8 mouse cellular contexts compared by ENCODE assay signal in the genomic region with DNA sequence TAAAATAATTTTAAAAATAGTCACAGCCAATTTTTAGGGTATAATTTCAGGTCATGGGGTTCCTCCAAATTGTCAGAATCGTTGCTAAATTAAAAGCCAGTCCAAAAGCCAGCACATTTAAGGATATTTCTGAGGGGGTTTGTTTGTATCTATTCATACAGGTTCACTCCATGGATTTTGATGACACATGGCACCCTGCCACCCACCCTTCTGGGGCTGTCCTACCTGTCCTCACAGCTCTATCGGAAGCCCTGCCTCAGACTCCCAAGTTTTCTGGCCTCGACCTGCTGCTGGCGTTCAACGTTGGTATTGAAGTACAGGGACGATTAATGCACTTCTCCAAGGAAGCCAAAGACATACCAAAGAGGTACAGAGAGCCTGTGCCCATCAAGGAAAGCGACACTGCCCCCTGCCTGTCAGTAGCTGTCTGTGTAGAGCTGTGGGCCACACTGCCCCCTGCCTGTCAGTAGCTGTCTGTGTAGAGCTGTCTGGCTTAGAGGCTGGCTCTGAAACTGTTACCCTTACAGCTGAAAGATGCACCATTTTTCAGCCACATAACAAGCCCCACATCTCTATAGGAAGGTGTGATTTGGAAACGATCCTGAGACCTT. TPM values are rescaled to one million over a fixed set of nuclear protein-coding genes. Genes with fewer than 3 reads are reported as not detected.
DNase-seq lines count a peak whose midpoint lies in the region; ATAC-seq lines count a peak whose summit lies in the region.

No protein-coding gene starts in this region.

- no peaks in the 10 kb centered on the region for H3K9me3 ChIP-seq in intestine, embryonic 14.5 days (ENCODE audit: control insufficient read depth, low read length)

- intact Hi-C loops in left cerebral cortex, postnatal 10 days (cut with DNase I) = loop anchor here (5.0 kb wide), 1 partner anchor 39 kb away; no protein-coding TSS in a partner anchor

- H3K27me3 ChIP-seq in intestine, embryonic 14.5 days (replicated peaks; ENCODE audit: control insufficient read depth, insufficient read depth, low read length) = no peaks in the 10 kb centered on the region

- H3K36me3 ChIP-seq in intestine, embryonic 14.5 days (ENCODE audit: control insufficient read depth, insufficient read depth, low read length) = no peaks in the 10 kb centered on the region

- no peak overlapping the region for H3K4me2 ChIP-seq in intestine, embryonic 14.5 days (ENCODE audit: low read length)

- ATAC-seq in activated CD4-positive, CD25-positive, alpha-beta regulatory T cell, adult 4 months = peak; percentile 89
- ATAC-seq in common myeloid progenitor, adult 5-6 weeks (replicated peaks; ENCODE audit: low read depth, poor library complexity, severe bottlenecking) = peak; percentile 85
- ATAC-seq in intestine, embryonic 14.5 days (replicated peaks; ENCODE audit: low FRiP score, low TSS enrichment, low read depth) = peak; percentile 75; the same call in 1 of the 2 replicates
- peak; percentile 93 for ATAC-seq in megakaryocyte-erythroid progenitor cell, adult 5-6 weeks (replicated peaks; ENCODE audit: low FRiP score, low TSS enrichment, poor library complexity, severe bottlenecking)

- H3K27ac ChIP-seq in intestine, embryonic 14.5 days (ENCODE audit: low read depth) = no peak overlapping the region

- H3K9ac ChIP-seq in intestine, embryonic 14.5 days (ENCODE audit: low read length) = no peak overlapping the region

- WGBS in intestine, embryonic 14.5 days = 36% methylated on average over 8 of the region's 8 CpGs

- H3K4me3 ChIP-seq in intestine, embryonic 14.5 days (ENCODE audit: low read depth, low read length) = no peak overlapping the region

- H3K4me1 ChIP-seq in intestine, embryonic 14.5 days (replicated peaks; ENCODE audit: control insufficient read depth, insufficient read depth, low read length) = no peaks in the 10 kb centered on the region

- DNase-seq in gastrocnemius, postnatal 10 days = peak; percentile 79
- peak; percentile 73 for DNase-seq in intestine, embryonic 14.5 days (ENCODE audit: low spot score)
- peak; percentile 33 to 82 for DNase-seq in left cerebral cortex, postnatal 10 days (ENCODE audit: extremely low spot score in 1 of 2, low spot score in 2 of 2)
- DNase-seq in right cerebral cortex, postnatal 36 days (ENCODE audit: low spot score in 2 of 2) = peak; percentile 56 to 65
- DNase-seq in yolk sac, embryonic 10.5 days (ENCODE audit: low spot score) = peak; percentile 38

RNA-seq across cellular contexts. Expression of a gene that starts 4.5 kb away (rescaled TPM):
- polyA plus RNA-seq in activated CD4-positive, CD25-positive, alpha-beta regulatory T cell, adult 4 months (2017; shearing (Covaris generic)) = not detected
- total RNA-seq in common myeloid progenitor, adult 5-6 weeks (2017) = 0.05 TPM in 1 of 2 replicates, not detected in the other
- not detected for total RNA-seq in gastrocnemius, postnatal 10 days (2021)
- not detected in 2 replicates for polyA plus RNA-seq in intestine, embryonic 14.5 days (2014; fragmentation: Nextera tagmentation; extraction: Ambion mirVana)
- not detected for total RNA-seq in left cerebral cortex, postnatal 10 days (2021)
- total RNA-seq in megakaryocyte-erythroid progenitor cell, adult 5-6 weeks (2014; fragmentation: Nextera tagmentation) = not detected in 2 replicates
- 0.33 and 0.50 TPM in 2 replicates for total RNA-seq in megakaryocyte-erythroid progenitor cell, adult 5-6 weeks (2017)

RNA-seq across cellular contexts. Expression of a gene that starts 18.8 kb away (rescaled TPM):
- polyA plus RNA-seq in activated CD4-positive, CD25-positive, alpha-beta regulatory T cell, adult 4 months (2017; shearing (Covaris generic)) = 10 to 100 TPM; 15.5 to 19.6 TPM
- 23.6 and 34.8 TPM in 2 replicates for total RNA-seq in common myeloid progenitor, adult 5-6 weeks (2017)
- total RNA-seq in gastrocnemius, postnatal 10 days (2021) = 10 to 100 TPM in 1 of 2 experiments, 1 to 10 TPM in 1; 8.3 to 11.2 TPM
- polyA plus RNA-seq in intestine, embryonic 14.5 days (2014; fragmentation: Nextera tagmentation; extraction: Ambion mirVana) = 30.9 and 34.4 TPM in 2 replicates
- 1 to 10 TPM; 5.9 to 6.0 TPM for total RNA-seq in left cerebral cortex, postnatal 10 days (2021)
- total RNA-seq in megakaryocyte-erythroid progenitor cell, adult 5-6 weeks (2014; fragmentation: Nextera tagmentation) = 9.3 and 15.8 TPM in 2 replicates
- 15.6 and 19.8 TPM in 2 replicates for total RNA-seq in megakaryocyte-erythroid progenitor cell, adult 5-6 weeks (2017)

RNA-seq across cellular contexts. Expression of a gene that starts 48.1 kb away (rescaled TPM):
- 10 to 100 TPM; 26.5 to 31.1 TPM for polyA plus RNA-seq in activated CD4-positive, CD25-positive, alpha-beta regulatory T cell, adult 4 months (2017; shearing (Covaris generic))
- 65.8 and 88.0 TPM in 2 replicates for total RNA-seq in common myeloid progenitor, adult 5-6 weeks (2017)
- total RNA-seq in gastrocnemius, postnatal 10 days (2021) = 10 to 100 TPM; 45.9 to 46.0 TPM
- 32.1 and 33.4 TPM in 2 replicates for polyA plus RNA-seq in intestine, embryonic 14.5 days (2014; fragmentation: Nextera tagmentation; extraction: Ambion mirVana)
- total RNA-seq in left cerebral cortex, postnatal 10 days (2021) = 10 to 100 TPM; 62.5 to 70.3 TPM
- 22.4 and 36.2 TPM in 2 replicates for total RNA-seq in megakaryocyte-erythroid progenitor cell, adult 5-6 weeks (2014; fragmentation: Nextera tagmentation)
- 31.8 and 85.5 TPM in 2 replicates for total RNA-seq in megakaryocyte-erythroid progenitor cell, adult 5-6 weeks (2017)
